Mouse (Mus musculus): ENCODE results near the gene Atraid. TPM values are rescaled to one million over a fixed set of nuclear protein-coding genes. Genes with fewer than 3 reads are reported as not detected.

Gene Atraid
- total and polyA plus RNA-seq, 3 experiments, result 37.2 to 58.0 TPM; not detected in 1

- H3K27me3 ChIP-seq (ENCODE audit: control insufficient read depth in 1 of 2, insufficient read depth in 2 of 2, low read length in 2 of 2), result peaks cover 18% of the 10 kb centered on the region in 2 experiments
- H3K36me3 ChIP-seq (ENCODE audit: control insufficient read depth in 1 of 2, insufficient read depth in 2 of 2, low read length in 2 of 2), result no peaks in the 10 kb centered on the region
- no peak overlapping the region for H3K9ac ChIP-seq (ENCODE audit: control insufficient read depth, low read depth, low read length, poor library complexity, severe bottlenecking)
- H3K4me3 ChIP-seq (ENCODE audit: control insufficient read depth in 1 of 2, insufficient read depth in 1 of 2, low read depth in 2 of 2, low read length in 2 of 2), result no peak overlapping the region
- H3K27ac ChIP-seq (ENCODE audit: control insufficient read depth, low read depth, low read length), result no peak overlapping the region
- H3K79me2 ChIP-seq (ENCODE audit: control insufficient read depth, insufficient read depth, low read length, poor library complexity), result no peaks in the 10 kb centered on the region
- no peak for DNase-seq (ENCODE audit: low read depth, low spot score)
- H3K9me3 ChIP-seq (replicated peaks; ENCODE audit: insufficient read depth, low read length), result no peaks in the 10 kb centered on the region
- no peak for TF ChIP-seq JUND (IDR thresholded peaks at IDR 0.05; ENCODE audit: low read depth, low read length)
- TF ChIP-seq CHD2 (IDR thresholded peaks at IDR 0.05; ENCODE audit: low read length), result no peak
- no peak for TF ChIP-seq SMC3 (IDR thresholded peaks at IDR 0.05; ENCODE audit: low read depth, low read length)
- no peak for TF ChIP-seq MXI1 (IDR thresholded peaks at IDR 0.05; ENCODE audit: low read depth, low read length)
- no peak for TF ChIP-seq NRF1 (IDR thresholded peaks at IDR 0.05; ENCODE audit: insufficient read depth, low read depth, low read length, poor library complexity, severe bottlenecking)
- no peak for TF ChIP-seq ETS1 (IDR thresholded peaks at IDR 0.05; ENCODE audit: low read depth, low read length)
- TF ChIP-seq MAFK (IDR thresholded peaks at IDR 0.05; ENCODE audit: borderline replicate concordance, low read depth, low read length), result no peak
- no peak for TF ChIP-seq GABPA (IDR thresholded peaks at IDR 0.05; ENCODE audit: low read depth, low read length)
- TF ChIP-seq ELF1 (IDR thresholded peaks at IDR 0.05; ENCODE audit: low read depth, low read length), result no peak
- TF ChIP-seq MEF2A (IDR thresholded peaks at IDR 0.05; ENCODE audit: extremely low read depth, insufficient replicate concordance, low read depth, low read length, poor library complexity, severe bottlenecking), result no peak
- no peaks in the 10 kb centered on the region for H3K4me1 ChIP-seq (ENCODE audit: control insufficient read depth in 1 of 2, insufficient read depth in 2 of 2, low read length in 2 of 2)
Observed at GRCm38 (mm10) chr5:31092231-31092975, 44.3 kb downstream of the Atraid start.

GRCm38 (mm10) chr5:31093151-31094041 lies 45.3 kb downstream of the Atraid start:
- Histone ChIP-seq H3K36me3 (ENCODE audit: control insufficient read depth in 1 of 2, insufficient read depth in 2 of 2, low read length in 2 of 2) (no peaks in the 10 kb centered on the region), H3K27me3 (ENCODE audit: control insufficient read depth in 1 of 2, insufficient read depth in 2 of 2, low read length in 2 of 2) (peaks cover 14 to 22% of the 10 kb centered on the region in 2 experiments), H3K79me2 (ENCODE audit: control insufficient read depth, insufficient read depth, low read length, poor library complexity) (no peaks in the 10 kb centered on the region), H3K9me3 (replicated peaks; ENCODE audit: insufficient read depth, low read length) (no peaks in the 10 kb centered on the region), H3K27ac (ENCODE audit: control insufficient read depth, low read depth, low read length) (no peak overlapping the region), H3K9ac (ENCODE audit: control insufficient read depth, low read depth, low read length, poor library complexity, severe bottlenecking) (no peak overlapping the region), H3K4me1 (ENCODE audit: control insufficient read depth in 1 of 2, insufficient read depth in 2 of 2, low read length in 2 of 2) (no peaks in the 10 kb centered on the region), H3K4me3 (ENCODE audit: control insufficient read depth in 1 of 2, insufficient read depth in 1 of 2, low read depth in 2 of 2, low read length in 2 of 2) (no peak overlapping the region)
- TF ChIP-seq ELF1 (IDR thresholded peaks at IDR 0.05; ENCODE audit: low read depth, low read length) (no peak), TAL1 (IDR thresholded peaks at IDR 0.05; ENCODE audit: low read length) (no peak), GATA1 (IDR thresholded peaks at IDR 0.05; ENCODE audit: low read depth, low read length) (no peak), MYB (IDR thresholded peaks at IDR 0.05; ENCODE audit: low read depth, low read length) (no peak), TBP (IDR thresholded peaks at IDR 0.05; ENCODE audit: low read depth, low read length) (no peak), CTCF (IDR thresholded peaks at IDR 0.05 in 2 of 3, conservative IDR thresholded peaks at IDR 0.05 in 1 of 3; ENCODE audit: control insufficient read depth in 1 of 3, insufficient read depth in 1 of 3, low read depth in 2 of 3, low read length in 3 of 3, poor library complexity in 1 of 3, severe bottlenecking in 1 of 3) (no peak), MAX (IDR thresholded peaks at IDR 0.05; ENCODE audit: low read length) (no peak)
- DNase-seq (ENCODE audit: low read depth, low spot score), result no peak

Data from MEL (cell line).